Mouse (Mus musculus) C2C12 (cell line): Measurements from ENCODE around the gene Tcf3. TPM values are rescaled to one million over a fixed set of nuclear protein-coding genes. Genes with fewer than 3 reads are reported as not detected.

ENCODE experiments used
- H3K27me3 ChIP-seq: one replicate; pipeline ENCODE4 v1.6.1; 2011; ENCODE audit not compliant: control insufficient read depth, insufficient read depth, insufficient read length
- H3K36me3 ChIP-seq: one replicate; pipeline ENCODE4 v1.6.1; 2011; ENCODE audit not compliant: control insufficient read depth, insufficient read depth
- H3K4me3 ChIP-seq: one replicate; pipeline ENCODE4 v1.5.1; 2011; ENCODE audit warnings: mild to moderate bottlenecking, control low read depth; ENCODE audit not compliant: poor library complexity, insufficient read depth, severe bottlenecking
- H3K79me2 ChIP-seq: one replicate; pipeline ENCODE4 v1.6.1; 2011; ENCODE audit not compliant: control insufficient read depth, insufficient read depth
- H3K79me3 ChIP-seq: one replicate; pipeline ENCODE4 v1.6.1; 2011; ENCODE audit warnings: low read depth, control low read depth
- H3ac ChIP-seq: one replicate; pipeline ENCODE3; 2011; ENCODE audit warnings: low read depth; ENCODE audit not compliant: control insufficient read depth, insufficient read length
- CEBPB ChIP-seq: IDR thresholded peaks from one replicate; pipeline ENCODE4 v1.6.1; 2011; ENCODE audit warnings: low read depth, mild to moderate bottlenecking, control low read depth, moderate library complexity
- CTCF ChIP-seq: IDR thresholded peaks from one replicate; pipeline ENCODE4 v1.5.1; 2011; ENCODE audit not compliant: control insufficient read depth, insufficient read depth, insufficient read length
- FOSL1 ChIP-seq: IDR thresholded peaks from one replicate; pipeline ENCODE4 v1.8.0; 2011; ENCODE audit warnings: mild to moderate bottlenecking, low read length; ENCODE audit not compliant: poor library complexity, insufficient read depth, severe bottlenecking
- MAX ChIP-seq: IDR thresholded peaks from one replicate; pipeline ENCODE4 v1.6.1; 2011; ENCODE audit warnings: mild to moderate bottlenecking, control low read depth
- MYOD1 ChIP-seq: IDR thresholded peaks from one replicate; pipeline ENCODE4 v1.6.1; 2011; ENCODE audit warnings: low read depth; ENCODE audit not compliant: control insufficient read depth, insufficient read length
- MYOG ChIP-seq: IDR thresholded peaks from one replicate; pipeline ENCODE4 v1.6.1; 2011; ENCODE audit not compliant: control insufficient read depth, insufficient read length; ENCODE audit errors: extremely low read depth
- USF1 ChIP-seq: IDR thresholded peaks from one replicate; pipeline ENCODE4 v1.6.1; 2011; ENCODE audit warnings: low read depth, mild to moderate bottlenecking, control low read depth, moderate library complexity
- polyA plus RNA-seq: library from polyadenylated mRNA; unstranded; fragments of >200 nt; fragmentation: generic; extraction: Trizol; gene quantifications from one replicate; pipeline ENCODE4 v1.2.1, GENCODE M21; 2012; ENCODE audit warnings: missing spikeins

Gene Tcf3
- polyA plus RNA-seq, 1 experiment = 111 TPM

DNA sequence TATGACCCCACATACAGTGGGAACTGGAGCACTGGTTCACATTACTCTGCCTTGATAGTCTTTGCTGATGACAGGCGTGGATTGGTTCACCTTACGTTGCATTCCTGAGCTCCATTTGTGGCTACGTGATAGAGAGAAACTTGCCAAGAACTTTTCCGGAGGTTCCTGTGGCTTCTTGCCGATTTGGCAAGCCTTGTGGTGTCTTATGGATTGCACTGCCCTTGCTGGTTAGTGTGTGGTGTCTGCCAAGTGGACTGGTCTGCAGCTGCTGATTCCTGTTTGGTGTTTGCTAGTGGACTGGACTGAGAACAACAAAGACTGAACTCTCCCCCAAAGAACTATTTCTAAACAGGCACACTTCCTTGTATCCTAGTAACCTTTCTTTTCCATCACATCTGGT is 21.3 kb upstream of the Tcf3 start:
- Histone ChIP-seq H3K4me3 (no peak overlapping the region), H3K79me2 (no peaks in the 10 kb centered on the region), H3K27me3 (peaks cover 7% of the 10 kb centered on the region), H3ac (no peak overlapping the region), H3K36me3 (no peaks in the 10 kb centered on the region), H3K79me3 (no peaks in the 10 kb centered on the region)
- TF ChIP-seq CTCF = no peak
- TF ChIP-seq USF1 = no peak
- no peak for TF ChIP-seq CEBPB
- no peak for TF ChIP-seq MYOD1
- no peak for TF ChIP-seq MAX
- TF ChIP-seq MYOG = no peak
- TF ChIP-seq FOSL1 = no peak

DNA sequence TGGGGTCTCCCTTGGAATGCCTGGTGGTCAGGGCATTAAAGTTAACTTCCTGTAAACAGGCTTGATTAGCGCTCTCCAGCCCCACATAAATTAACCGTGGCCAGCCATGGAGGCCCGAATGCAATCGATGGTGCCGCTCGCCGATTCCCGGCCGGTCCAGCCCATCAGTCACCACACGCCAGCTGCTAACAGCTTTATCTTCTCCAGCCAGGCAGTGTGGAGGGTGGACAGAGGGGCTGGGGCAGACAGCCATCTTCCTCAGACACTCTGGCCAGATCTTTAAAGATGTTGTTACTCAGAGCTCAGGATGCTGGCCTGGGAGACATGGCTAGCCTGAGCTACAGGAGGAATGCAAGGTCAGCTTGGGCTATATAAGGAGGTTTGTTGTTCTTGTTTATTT is 20.2 kb upstream of the Tcf3 start:
- no peak for TF ChIP-seq CEBPB
- no peak for TF ChIP-seq FOSL1
- no peak for TF ChIP-seq MYOG
- no peak for TF ChIP-seq CTCF
- no peak for TF ChIP-seq MYOD1
- TF ChIP-seq USF1 = no peak
- TF ChIP-seq MAX = no peak
- H3K4me3 ChIP-seq = no peak overlapping the region
- no peaks in the 10 kb centered on the region for H3K36me3 ChIP-seq
- H3ac ChIP-seq = no peak overlapping the region
- no peaks in the 10 kb centered on the region for H3K79me3 ChIP-seq
- peaks cover 7% of the 10 kb centered on the region for H3K27me3 ChIP-seq
- H3K79me2 ChIP-seq = no peaks in the 10 kb centered on the region

DNA sequence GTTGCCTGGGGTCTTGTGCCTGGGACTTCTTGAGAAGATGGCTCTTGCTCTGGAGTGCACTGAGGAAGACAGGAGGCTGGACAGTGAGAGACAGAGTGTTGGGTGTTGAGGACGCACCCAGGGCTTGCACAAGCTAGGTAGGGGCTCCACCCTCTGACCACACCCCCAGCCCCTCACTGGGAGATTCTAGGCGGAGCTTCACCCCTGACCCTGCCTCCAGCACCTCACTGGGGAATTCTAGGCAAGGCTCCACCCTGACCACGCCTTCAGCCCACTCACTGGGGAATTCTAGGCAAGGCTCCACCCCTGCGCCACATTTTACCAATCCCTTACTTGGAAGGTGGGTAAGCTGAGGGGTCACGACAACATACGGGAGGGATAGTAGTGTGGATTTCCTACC is 17.2 kb upstream of the Tcf3 start:
- Histone ChIP-seq H3ac (no peak overlapping the region), H3K27me3 (peaks cover 20% of the 10 kb centered on the region), H3K4me3 (no peak overlapping the region), H3K79me3 (no peaks in the 10 kb centered on the region), H3K79me2 (no peaks in the 10 kb centered on the region), H3K36me3 (no peaks in the 10 kb centered on the region)
- no peak for TF ChIP-seq CTCF
- TF ChIP-seq MYOD1 = no peak
- no peak for TF ChIP-seq USF1
- TF ChIP-seq MYOG = no peak
- TF ChIP-seq FOSL1 = no peak
- TF ChIP-seq CEBPB = no peak
- TF ChIP-seq MAX = no peak

DNA sequence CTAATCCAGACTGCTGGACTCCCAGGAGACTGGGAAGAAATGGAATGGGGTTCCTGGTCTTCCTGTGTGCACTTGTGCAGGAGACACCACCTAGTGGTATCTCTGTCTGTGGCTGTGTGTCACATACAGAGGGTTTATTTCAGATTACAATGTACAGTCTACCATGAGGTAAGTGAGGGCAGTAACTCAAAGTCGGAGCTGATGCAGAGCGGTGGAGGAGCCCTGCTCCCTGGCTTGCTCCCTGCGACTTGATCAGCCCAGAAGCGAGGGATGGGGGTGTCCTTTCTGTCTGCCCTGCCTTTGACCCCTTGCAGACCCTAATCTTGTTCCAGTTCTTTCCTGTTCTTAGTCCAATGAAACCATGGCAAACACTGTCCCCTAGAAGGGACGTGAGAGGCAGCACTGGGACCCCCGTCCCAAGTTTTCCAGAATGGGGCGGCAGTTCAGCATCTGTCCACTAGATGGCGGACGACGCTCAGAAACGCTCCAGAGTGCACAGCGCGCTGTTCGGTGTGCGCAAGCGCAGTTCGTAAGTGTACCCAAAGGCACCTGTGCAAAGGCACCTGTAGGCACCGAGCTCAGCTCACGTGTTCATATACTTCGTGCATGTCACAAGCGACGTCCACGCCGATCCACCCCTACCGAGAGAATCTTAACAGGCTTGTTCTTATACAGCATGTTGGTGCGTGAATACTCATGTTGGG is 12.6 kb upstream of the Tcf3 start:
- Histone ChIP-seq H3K79me3 (no peaks in the 10 kb centered on the region), H3K79me2 (no peaks in the 10 kb centered on the region), H3K27me3 (peaks cover 17% of the 10 kb centered on the region), H3K4me3 (no peak overlapping the region), H3K36me3 (no peaks in the 10 kb centered on the region), H3ac (no peak overlapping the region)
- TF ChIP-seq CTCF (peak; percentile 91), CEBPB (no peak)

DNA sequence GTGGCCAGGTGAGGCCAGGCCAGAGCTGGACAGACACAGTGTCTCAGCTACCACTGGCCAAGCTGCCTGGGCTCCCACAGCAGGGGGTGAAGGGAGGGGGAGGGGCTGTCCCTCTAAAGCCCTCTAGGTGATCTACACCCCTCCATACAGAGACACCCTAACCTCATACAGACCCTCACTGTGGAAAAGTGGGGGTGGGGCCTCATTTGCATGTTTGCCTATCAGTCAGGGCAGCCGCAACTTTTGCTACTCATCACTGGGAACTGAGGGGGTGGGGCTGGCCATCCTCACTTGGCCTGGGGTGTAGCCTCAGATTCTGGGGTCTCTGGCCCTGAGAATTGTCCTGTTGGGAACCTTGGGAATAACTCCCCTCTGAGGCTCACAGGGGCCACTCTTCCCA is 11.6 kb upstream of the Tcf3 start:
- H3K27me3 ChIP-seq = peaks cover 17% of the 10 kb centered on the region
- H3K4me3 ChIP-seq = no peak overlapping the region
- H3K36me3 ChIP-seq = no peaks in the 10 kb centered on the region
- no peak overlapping the region for H3ac ChIP-seq
- H3K79me2 ChIP-seq = no peaks in the 10 kb centered on the region
- H3K79me3 ChIP-seq = no peaks in the 10 kb centered on the region
- TF ChIP-seq FOSL1 (no peak), MYOG (no peak), MAX (no peak), CEBPB (no peak), MYOD1 (no peak), CTCF (no peak), USF1 (no peak)

DNA sequence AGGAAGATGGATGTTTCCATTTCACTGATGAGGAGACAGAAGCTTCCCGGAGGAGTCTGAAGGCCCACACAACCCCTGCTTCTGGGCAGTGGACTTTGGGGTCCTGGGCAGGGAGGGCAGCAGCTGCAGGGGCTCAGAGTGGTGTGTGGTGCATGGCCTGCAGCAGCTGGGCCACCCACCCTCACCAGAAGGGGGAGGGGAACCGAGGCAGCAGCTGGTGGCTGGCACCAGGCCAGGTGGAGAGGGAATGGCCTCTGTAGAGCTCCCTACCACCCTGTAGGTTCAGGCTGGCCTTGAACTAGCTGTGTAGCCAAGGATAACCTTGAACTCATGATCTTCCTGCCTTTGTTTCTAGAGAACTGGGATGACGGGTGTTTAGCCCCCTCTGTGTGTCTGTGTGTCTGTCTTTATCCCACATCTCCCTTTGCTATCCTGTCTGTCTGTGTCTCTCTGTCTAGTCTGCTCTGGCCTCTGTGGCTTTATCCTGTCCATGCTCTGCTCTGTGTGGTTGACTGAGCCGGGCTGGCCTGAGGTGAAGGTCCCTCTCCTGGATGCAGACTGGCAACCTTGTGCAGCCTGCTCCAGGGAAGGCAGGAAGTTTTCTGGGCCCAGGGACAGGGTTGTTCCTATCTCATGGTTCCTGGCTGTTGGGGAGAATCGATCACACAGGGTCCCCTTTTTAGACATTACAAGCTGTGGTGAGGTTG is 11.0 kb upstream of the Tcf3 start:
- H3K27me3 ChIP-seq = peaks cover 17% of the 10 kb centered on the region
- no peak overlapping the region for H3K4me3 ChIP-seq
- no peaks in the 10 kb centered on the region for H3K79me3 ChIP-seq
- H3K36me3 ChIP-seq = no peaks in the 10 kb centered on the region
- H3K79me2 ChIP-seq = no peaks in the 10 kb centered on the region
- TF ChIP-seq FOSL1 (no peak), MYOG (no peak), MAX (no peak), CTCF (no peak), CEBPB (no peak), USF1 (no peak), MYOD1 (no peak)
- peak overlapping the region; percentile 13 for H3ac ChIP-seq
